Mouse (Mus musculus): ENCODE data around the gene Magee1. TPM values are rescaled to one million over a fixed set of nuclear protein-coding genes. Genes with fewer than 3 reads are reported as not detected.
"Not testable (repeated sequence)": the region's sequence is repeated elsewhere in the genome, so short reads cannot be mapped to it uniquely, and the experiment has no call there.

Magee1 gene
- total RNA-seq, 1 experiment: 5.4 TPM

- Histone ChIP-seq H3K27ac (ENCODE audit: insufficient read depth, low read depth, low read length, poor library complexity, severe bottlenecking) (no peak overlapping the region), H3K9me3 (ENCODE audit: control insufficient read depth, insufficient read depth, low read depth, low read length) (no peaks in the 10 kb centered on the region), H3K9ac (ENCODE audit: insufficient read depth, low read depth, low read length, poor library complexity, severe bottlenecking) (peak overlapping the region; percentile 80), H3K4me1 (ENCODE audit: control insufficient read depth in 2 of 2, insufficient read depth in 2 of 2, low read length in 2 of 2, poor library complexity in 1 of 2) (no peaks in the 10 kb centered on the region), H3K4me3 (ENCODE audit: insufficient read depth in 1 of 2, low read depth in 1 of 2, low read length in 2 of 2, poor library complexity in 1 of 2, severe bottlenecking in 1 of 2) (peak overlapping the region; percentile 66 to 79), H3K36me3 (ENCODE audit: control insufficient read depth, insufficient read depth, low read length, poor library complexity, severe bottlenecking) (no peaks in the 10 kb centered on the region)
- TF ChIP-seq ZNF384 (IDR thresholded peaks at IDR 0.05; ENCODE audit: low read depth, low read length) (no peak), ZC3H11A (IDR thresholded peaks at IDR 0.05; ENCODE audit: borderline replicate concordance, low read depth, low read length) (no peak), CHD2 (IDR thresholded peaks at IDR 0.05; ENCODE audit: low read depth, low read length) (no peak), MAFK (IDR thresholded peaks at IDR 0.05; ENCODE audit: insufficient read depth, low read depth, low read length) (no peak), HCFC1 (IDR thresholded peaks at IDR 0.05; ENCODE audit: borderline replicate concordance, insufficient read depth, low read length) (no peak)
- in situ Hi-C loops (cut with MboI; ENCODE audit: low sequenced_read_pairs in 2 of 2, unreplicated experiment in 2 of 2): no loop called here
- DNase-seq (ENCODE audit: low read depth, low spot score): no peak
These were observed 31.8 kb downstream of the Magee1 start for GRCm38 (mm10) chrX:105151872-105152461.

- DNase-seq (ENCODE audit: low read depth, low spot score); H3K9ac ChIP-seq (ENCODE audit: insufficient read depth, low read depth, low read length, poor library complexity, severe bottlenecking); H3K4me3 ChIP-seq (ENCODE audit: insufficient read depth in 1 of 2, low read depth in 1 of 2, low read length in 2 of 2, poor library complexity in 1 of 2, severe bottlenecking in 1 of 2); H3K36me3 ChIP-seq (ENCODE audit: control insufficient read depth, insufficient read depth, low read length, poor library complexity, severe bottlenecking); H3K4me1 ChIP-seq (ENCODE audit: control insufficient read depth in 2 of 2, insufficient read depth in 2 of 2, low read length in 2 of 2, poor library complexity in 1 of 2); H3K27ac ChIP-seq (ENCODE audit: insufficient read depth, low read depth, low read length, poor library complexity, severe bottlenecking); H3K9me3 ChIP-seq (ENCODE audit: control insufficient read depth, insufficient read depth, low read depth, low read length); in situ Hi-C loops (cut with MboI; ENCODE audit: low sequenced_read_pairs in 2 of 2, unreplicated experiment in 2 of 2): not testable (repeated sequence)
These were observed 44.8 kb downstream of the Magee1 start for GRCm38 (mm10) chrX:105165007-105165406.

- Histone ChIP-seq H3K4me1 (ENCODE audit: control insufficient read depth in 2 of 2, insufficient read depth in 2 of 2, low read length in 2 of 2, poor library complexity in 1 of 2) (no peaks in the 10 kb centered on the region), H3K9ac (ENCODE audit: insufficient read depth, low read depth, low read length, poor library complexity, severe bottlenecking) (no peak overlapping the region), H3K27ac (ENCODE audit: insufficient read depth, low read depth, low read length, poor library complexity, severe bottlenecking) (no peak overlapping the region), H3K4me3 (ENCODE audit: insufficient read depth in 1 of 2, low read depth in 1 of 2, low read length in 2 of 2, poor library complexity in 1 of 2, severe bottlenecking in 1 of 2) (no peak overlapping the region), H3K9me3 (ENCODE audit: control insufficient read depth, insufficient read depth, low read depth, low read length) (no peaks in the 10 kb centered on the region), H3K36me3 (ENCODE audit: control insufficient read depth, insufficient read depth, low read length, poor library complexity, severe bottlenecking) (no peaks in the 10 kb centered on the region)
- TF ChIP-seq MAFK (IDR thresholded peaks at IDR 0.05; ENCODE audit: insufficient read depth, low read depth, low read length) (no peak), ZNF384 (IDR thresholded peaks at IDR 0.05; ENCODE audit: low read depth, low read length) (no peak), CHD2 (IDR thresholded peaks at IDR 0.05; ENCODE audit: low read depth, low read length) (no peak), HCFC1 (IDR thresholded peaks at IDR 0.05; ENCODE audit: borderline replicate concordance, insufficient read depth, low read length) (no peak), ZC3H11A (IDR thresholded peaks at IDR 0.05; ENCODE audit: borderline replicate concordance, low read depth, low read length) (no peak)
- in situ Hi-C loops (cut with MboI; ENCODE audit: low sequenced_read_pairs in 2 of 2, unreplicated experiment in 2 of 2): no loop called here
- DNase-seq (ENCODE audit: low read depth, low spot score): no peak
These were observed 47.0 kb downstream of the Magee1 start for GRCm38 (mm10) chrX:105167217-105167616.

Other genes with a start within 250 kb of the Magee1 start
- gene Pbdc1, start 40.6 kb upstream of the Magee1 start, total RNA-seq (2012; rRNA removed): 32.9 and 43.0 TPM in 2 replicates